Mouse (Mus musculus): ENCODE measurements around the gene Gas7. TPM values are rescaled to one million over a fixed set of nuclear protein-coding genes. Genes with fewer than 3 reads are reported as not detected.

Gene Gas7
- polyA plus RNA-seq, 1 experiment from 2014 or later = 10.2 TPM

DNA sequence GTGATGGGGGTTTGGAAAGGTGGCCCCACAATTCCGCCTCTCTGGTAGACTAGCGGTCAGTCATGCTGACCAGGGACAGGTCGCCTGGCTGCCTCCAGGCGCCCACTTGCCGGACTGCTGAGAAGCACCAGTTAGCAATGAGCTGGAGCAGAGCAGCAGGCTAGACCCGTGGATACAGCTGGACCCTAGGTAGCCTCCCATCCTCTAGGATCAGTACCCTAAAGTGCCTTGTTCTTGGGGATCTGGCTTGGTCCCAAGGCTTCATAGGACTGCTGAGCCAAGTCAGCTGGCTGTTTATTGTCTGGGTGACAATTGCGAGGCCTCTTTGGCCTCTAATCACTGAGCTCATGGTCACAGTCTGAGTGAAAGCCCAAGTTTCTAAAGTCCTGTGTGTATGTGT lies 792 bp downstream of the Gas7 start:
- 14% methylated on average over 7 of the region's 7 CpGs for WGBS

GRCm38 (mm10) chr11:67458171-67458570 lies 2.9 kb downstream of the Gas7 start:
- peak; percentile 74 for TF ChIP-seq CTCF (IDR thresholded peaks at IDR 0.05; ENCODE audit: low read depth)
- 38% methylated on average over 2 of the region's 2 CpGs for WGBS
- DNase-seq (ENCODE audit: low spot score) = peak; percentile 79
- Histone ChIP-seq H3K27ac (no peak overlapping the region), H3K9me3 (replicated peaks; ENCODE audit: low read length) (no peaks in the 10 kb centered on the region), H3K4me3 (replicated peaks; ENCODE audit: low read depth, low read length) (no peak overlapping the region), H3K36me3 (ENCODE audit: insufficient read depth, low read length) (no peaks in the 10 kb centered on the region), H3K4me1 (replicated peaks; ENCODE audit: insufficient read depth, low read length) (0 out of 2 replicates have a peak, but pooled peaks cover 5% of the 10 kb centered on the region), H3K27me3 (ENCODE audit: insufficient read depth, low read length) (no peaks in the 10 kb centered on the region), H3K4me2 (ENCODE audit: low read length) (no peak overlapping the region), H3K9ac (ENCODE audit: low read depth, low read length) (no peak overlapping the region)
- ATAC-seq (replicated peaks; ENCODE audit: low FRiP score, low read depth) = no peak

More for the DNA sequence above, 792 bp downstream of the Gas7 start:
- peak overlapping the region; percentile 75 for H3K4me3 ChIP-seq (replicated peaks; ENCODE audit: low read depth, low read length)
- H3K9ac ChIP-seq (ENCODE audit: low read depth, low read length) = peak overlapping the region; percentile 72; the same call in 1 of the 2 replicates
- H3K4me2 ChIP-seq (ENCODE audit: low read length) = peak overlapping the region; percentile 99
- no peak for TF ChIP-seq CTCF (IDR thresholded peaks at IDR 0.05; ENCODE audit: low read depth)
- no peak; the same call in 1 of the 2 replicates for ATAC-seq (replicated peaks; ENCODE audit: low FRiP score, low read depth)
- no peaks in the 10 kb centered on the region for H3K36me3 ChIP-seq (ENCODE audit: insufficient read depth, low read length)
- H3K27ac ChIP-seq = no peak overlapping the region
- H3K4me1 ChIP-seq (replicated peaks; ENCODE audit: insufficient read depth, low read length) = no peaks in the 10 kb centered on the region
- H3K9me3 ChIP-seq (replicated peaks; ENCODE audit: low read length) = no peaks in the 10 kb centered on the region
- H3K27me3 ChIP-seq (ENCODE audit: insufficient read depth, low read length) = no peaks in the 10 kb centered on the region
- DNase-seq (ENCODE audit: low spot score) = no peak

- TF ChIP-seq CTCF (IDR thresholded peaks at IDR 0.05; ENCODE audit: low read depth) = no peak
- no peak for ATAC-seq (replicated peaks; ENCODE audit: low FRiP score, low read depth)
- DNase-seq (ENCODE audit: low spot score) = no peak
- peaks cover 4% of the 10 kb centered on the region for H3K4me1 ChIP-seq (replicated peaks; ENCODE audit: insufficient read depth, low read length)
- no peak overlapping the region for H3K4me2 ChIP-seq (ENCODE audit: low read length)
- no peak overlapping the region for H3K4me3 ChIP-seq (replicated peaks; ENCODE audit: low read depth, low read length)
- no peak overlapping the region for H3K27ac ChIP-seq
- 32% methylated on average over 4 of the region's 4 CpGs for WGBS
- no peaks in the 10 kb centered on the region for H3K27me3 ChIP-seq (ENCODE audit: insufficient read depth, low read length)
- no peaks in the 10 kb centered on the region for H3K36me3 ChIP-seq (ENCODE audit: insufficient read depth, low read length)
- H3K9me3 ChIP-seq (replicated peaks; ENCODE audit: low read length) = no peaks in the 10 kb centered on the region
- H3K9ac ChIP-seq (ENCODE audit: low read depth, low read length) = no peak overlapping the region
Observed at GRCm38 (mm10) chr11:67467132-67467531, 11.9 kb downstream of the Gas7 start.

DNA sequence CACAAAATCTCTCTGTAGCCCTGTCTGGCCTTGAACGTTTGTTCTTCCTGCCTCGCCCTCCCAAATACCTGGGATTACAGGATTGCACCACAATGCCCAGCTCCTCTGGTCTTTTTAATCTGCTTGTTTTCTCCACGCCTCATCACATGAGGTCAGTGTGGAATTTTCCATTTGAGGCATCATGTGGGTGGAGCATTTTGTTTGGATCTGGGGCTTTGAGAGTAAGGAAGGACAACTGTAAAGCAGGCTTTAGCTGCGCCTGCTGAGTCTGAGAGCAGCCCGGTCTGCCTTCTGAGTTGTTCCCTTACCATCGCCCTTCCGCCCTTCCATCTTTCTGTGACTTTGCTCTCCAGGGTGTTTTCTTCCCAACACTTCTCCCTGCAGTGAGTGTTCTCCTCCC lies 13.6 kb downstream of the Gas7 start:
- no peak overlapping the region for H3K4me2 ChIP-seq (ENCODE audit: low read length)
- DNase-seq (ENCODE audit: low spot score) (peak; percentile 75), ATAC-seq (replicated peaks; ENCODE audit: low FRiP score, low read depth) (no peak)
- peaks cover 4% of the 10 kb centered on the region for H3K4me1 ChIP-seq (replicated peaks; ENCODE audit: insufficient read depth, low read length)
- WGBS = 53% methylated on average over 7 of the region's 7 CpGs
- no peak overlapping the region for H3K27ac ChIP-seq
- no peaks in the 10 kb centered on the region for H3K27me3 ChIP-seq (ENCODE audit: insufficient read depth, low read length)
- no peaks in the 10 kb centered on the region for H3K9me3 ChIP-seq (replicated peaks; ENCODE audit: low read length)
- no peak for TF ChIP-seq CTCF (IDR thresholded peaks at IDR 0.05; ENCODE audit: low read depth)
- no peaks in the 10 kb centered on the region for H3K36me3 ChIP-seq (ENCODE audit: insufficient read depth, low read length)
- H3K4me3 ChIP-seq (replicated peaks; ENCODE audit: low read depth, low read length) = no peak overlapping the region
- H3K9ac ChIP-seq (ENCODE audit: low read depth, low read length) = no peak overlapping the region

DNA sequence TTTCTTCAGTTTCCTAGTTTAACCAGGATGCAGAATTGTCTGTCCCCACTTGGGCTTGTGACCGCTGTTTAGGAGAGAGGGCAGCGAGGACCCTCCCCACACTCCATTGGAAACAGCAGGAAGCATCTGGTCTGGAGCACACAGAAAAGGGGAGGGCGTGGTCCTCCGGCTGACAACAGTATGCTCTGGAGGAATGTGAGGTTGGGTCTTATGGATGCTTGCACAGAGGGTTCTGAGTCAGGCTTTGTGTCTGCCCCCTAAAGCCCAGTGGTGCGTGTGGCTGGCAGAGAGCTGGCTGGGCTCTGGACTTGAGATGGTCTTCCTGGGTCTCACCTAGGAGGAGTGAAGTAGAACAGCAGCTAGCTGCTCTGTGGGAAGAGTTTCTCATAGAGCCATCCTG lies 19.4 kb downstream of the Gas7 start:
- no peak for TF ChIP-seq CTCF (IDR thresholded peaks at IDR 0.05; ENCODE audit: low read depth)
- DNase-seq (ENCODE audit: low spot score) (no peak), ATAC-seq (replicated peaks; ENCODE audit: low FRiP score, low read depth) (no peak)
- H3K27me3 ChIP-seq (ENCODE audit: insufficient read depth, low read length) = no peaks in the 10 kb centered on the region
- no peaks in the 10 kb centered on the region for H3K36me3 ChIP-seq (ENCODE audit: insufficient read depth, low read length)
- H3K9me3 ChIP-seq (replicated peaks; ENCODE audit: low read length) = no peaks in the 10 kb centered on the region
- no peak overlapping the region for H3K4me2 ChIP-seq (ENCODE audit: low read length)
- no peak overlapping the region for H3K9ac ChIP-seq (ENCODE audit: low read depth, low read length)
- 69% methylated on average over 5 of the region's 5 CpGs for WGBS
- no peak overlapping the region for H3K27ac ChIP-seq
- H3K4me1 ChIP-seq (replicated peaks; ENCODE audit: insufficient read depth, low read length) = no peaks in the 10 kb centered on the region
- H3K4me3 ChIP-seq (replicated peaks; ENCODE audit: low read depth, low read length) = no peak overlapping the region

DNA sequence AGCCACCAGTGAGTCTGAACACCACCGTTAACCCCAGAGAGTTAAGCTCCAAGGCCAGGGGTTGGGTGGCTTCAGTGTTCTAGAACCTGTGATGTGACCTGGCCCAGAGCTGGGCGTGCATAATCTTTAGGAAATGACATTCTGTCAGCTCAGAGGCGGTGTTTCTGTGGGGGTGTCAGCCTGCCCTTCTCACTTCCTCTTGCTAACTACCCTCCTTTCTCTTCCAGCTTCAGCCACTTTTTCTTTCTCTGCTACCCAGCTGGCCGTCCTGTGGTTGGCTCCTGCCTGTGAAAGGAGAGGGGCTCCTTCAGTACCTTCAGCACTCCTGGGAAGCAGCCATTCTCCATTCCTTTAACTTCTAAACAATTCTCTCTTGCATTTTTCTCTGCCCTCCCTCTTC lies 24.3 kb downstream of the Gas7 start:
- H3K9me3 ChIP-seq (replicated peaks; ENCODE audit: low read length) = no peaks in the 10 kb centered on the region
- no peaks in the 10 kb centered on the region for H3K4me1 ChIP-seq (replicated peaks; ENCODE audit: insufficient read depth, low read length)
- no peak for TF ChIP-seq CTCF (IDR thresholded peaks at IDR 0.05; ENCODE audit: low read depth)
- no peak overlapping the region for H3K9ac ChIP-seq (ENCODE audit: low read depth, low read length)
- no peak overlapping the region for H3K27ac ChIP-seq
- H3K27me3 ChIP-seq (ENCODE audit: insufficient read depth, low read length) = no peaks in the 10 kb centered on the region
- no peak overlapping the region for H3K4me2 ChIP-seq (ENCODE audit: low read length)
- H3K4me3 ChIP-seq (replicated peaks; ENCODE audit: low read depth, low read length) = no peak overlapping the region
- DNase-seq (ENCODE audit: low spot score) (no peak), ATAC-seq (replicated peaks; ENCODE audit: low FRiP score, low read depth) (no peak)
- 40% methylated on average over 4 of the region's 4 CpGs for WGBS
- H3K36me3 ChIP-seq (ENCODE audit: insufficient read depth, low read length) = no peaks in the 10 kb centered on the region

Measured in kidney, postnatal 0 days (tissue).